Mouse (Mus musculus): ENCODE data around the gene Nfyc.

- no peak for TF ChIP-seq CTCF (IDR thresholded peaks at IDR 0.05; ENCODE audit: borderline replicate concordance, insufficient read depth, low read depth, low read length)
- TF ChIP-seq POLR2A (IDR thresholded peaks at IDR 0.05; ENCODE audit: borderline replicate concordance, insufficient read depth, low read length), result no peak
Observed at GRCm38 (mm10) chr4:120747941-120748866, 83.2 kb downstream of the Nfyc start, which contains the start of gene Kcnq4.
